Mouse (Mus musculus): ENCODE results near the gene 9130409I23Rik. TPM values are rescaled to one million over a fixed set of nuclear protein-coding genes. Genes with fewer than 3 reads are reported as not detected.
A peak's percentile ranks its signal among the peaks of the same experiment; 100 is the strongest.

9130409I23Rik gene
- polyA plus RNA-seq, 1 experiment from 2014 or later = 0.03 TPM

DNA sequence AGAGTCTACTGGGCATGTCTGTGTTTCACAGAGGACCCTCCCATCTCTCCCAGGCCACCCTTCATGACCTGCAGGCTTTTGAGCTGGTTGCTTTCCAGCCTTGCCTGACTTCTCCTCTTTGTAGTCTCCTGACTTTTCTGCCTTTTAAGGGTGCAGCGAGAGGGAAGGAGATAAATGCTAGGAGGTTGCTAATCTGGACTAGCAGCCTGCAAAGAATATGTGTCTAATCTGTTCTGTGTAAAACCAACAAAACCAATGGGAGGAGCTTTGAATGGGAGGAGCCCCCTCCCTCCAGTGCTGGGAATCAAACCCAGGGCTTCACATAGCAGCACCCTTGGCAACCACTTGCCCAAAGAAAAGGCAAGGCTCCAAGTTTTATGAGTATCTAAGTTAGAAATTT, 17.3 kb downstream of the 9130409I23Rik start:
- DNase-seq (ENCODE audit: low read depth, low spot score) = no peak
- ATAC-seq = no peak
- POLR2A ChIA-PET = no interaction called here
- CTCF ChIA-PET = interaction anchor here (0.7 kb wide), 1 partner anchor 11 kb away, joined by 3 read pairs; no protein-coding TSS in a partner anchor
- in situ Hi-C loops (cut with MboI; ENCODE audit: low pct_unique_long_range_greater_than_20kb) = no loop called here
- peaks cover 6% of the 10 kb centered on the region for H3K27me3 ChIP-seq
- no peak for TF ChIP-seq CTCF (IDR thresholded peaks at IDR 0.05)

DNA sequence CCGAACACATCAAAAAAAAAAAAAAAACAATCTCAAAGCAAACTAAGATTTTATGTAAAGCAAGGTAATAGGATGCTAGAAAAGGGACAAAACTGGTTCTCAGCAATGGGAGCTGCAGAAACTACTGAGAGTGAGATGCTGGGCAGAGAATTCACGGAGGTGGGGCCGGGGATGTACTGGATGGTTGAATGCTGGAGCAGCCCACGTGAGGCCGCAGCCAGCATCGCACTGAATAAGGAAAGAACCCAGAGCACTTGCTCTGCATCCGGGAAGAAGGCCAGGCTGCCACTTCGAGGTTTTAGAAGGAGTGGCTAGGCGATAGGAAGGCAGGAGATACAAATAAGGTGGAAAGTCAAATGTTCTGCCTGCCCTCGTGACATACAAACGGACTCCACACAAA, 18.6 kb downstream of the 9130409I23Rik start:
- in situ Hi-C loops (cut with MboI; ENCODE audit: low pct_unique_long_range_greater_than_20kb) = no loop called here
- peak; percentile 54 for ATAC-seq
- ChIA-PET CTCF (no interaction called here), POLR2A (interaction anchor here (0.5 kb wide), 1 partner anchor 12 kb away, joined by 5 read pairs; no protein-coding TSS in a partner anchor)
- no peak for TF ChIP-seq CTCF (IDR thresholded peaks at IDR 0.05)
- peaks cover 11% of the 10 kb centered on the region for H3K27me3 ChIP-seq
- peak; percentile 15 for DNase-seq (ENCODE audit: low read depth, low spot score)

DNA sequence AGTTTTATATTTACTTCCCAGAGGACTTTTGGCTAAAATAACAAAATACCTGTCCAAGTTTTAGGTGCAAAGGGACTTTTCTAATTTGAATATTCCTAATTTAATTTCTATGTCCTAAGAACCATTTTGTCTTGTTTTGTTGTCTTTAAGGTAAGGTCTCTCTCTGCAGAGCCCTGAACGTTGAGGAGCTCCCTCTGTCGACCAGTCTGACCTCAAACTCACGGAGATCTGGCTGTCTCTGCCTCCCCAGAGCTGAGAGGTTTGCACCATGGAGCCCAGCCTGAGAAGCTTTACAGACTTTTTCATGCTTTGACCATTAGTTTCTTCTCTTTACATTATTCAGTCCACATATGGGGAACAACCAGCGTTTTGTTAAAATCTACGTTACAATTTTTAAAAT, 22.0 kb downstream of the 9130409I23Rik start:
- H3K27me3 ChIP-seq = peaks cover 36% of the 10 kb centered on the region
- ATAC-seq (no peak), DNase-seq (ENCODE audit: low read depth, low spot score) (no peak)
- in situ Hi-C loops (cut with MboI; ENCODE audit: low pct_unique_long_range_greater_than_20kb) = no loop called here
- ChIA-PET CTCF (interaction anchor here (1.2 to 1.8 kb wide), 2 partner anchors 23 to 86 kb away, joined by 3 read pairs; no protein-coding TSS in a partner anchor), POLR2A (no interaction called here)
- TF ChIP-seq CTCF (IDR thresholded peaks at IDR 0.05) = no peak

DNA sequence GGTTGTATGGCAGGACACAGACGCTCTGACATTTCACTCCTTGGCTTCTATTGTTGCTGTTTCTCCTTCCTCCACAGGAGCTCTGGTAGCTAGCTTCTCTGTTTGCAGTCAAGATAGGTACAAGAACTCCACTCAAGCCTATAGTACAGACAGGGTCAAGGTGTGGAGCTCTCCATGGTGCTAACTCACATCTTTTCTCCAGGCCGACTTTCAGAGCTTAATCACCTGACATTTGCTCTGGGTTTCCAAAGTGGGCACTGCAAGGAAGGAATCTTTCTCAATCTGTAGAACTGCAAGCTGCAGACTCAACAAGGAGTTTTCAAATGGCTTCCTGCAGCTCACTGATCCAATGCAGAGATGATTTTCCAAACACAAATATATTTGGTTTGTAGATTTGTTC, 33.0 kb downstream of the 9130409I23Rik start:
- in situ Hi-C loops (cut with MboI; ENCODE audit: low pct_unique_long_range_greater_than_20kb) = no loop called here
- ATAC-seq = no peak
- CTCF ChIA-PET = interaction anchor here (1.5 kb wide), 1 partner anchor 44 kb away, joined by 5 read pairs; no protein-coding TSS in a partner anchor
- DNase-seq (ENCODE audit: low read depth, low spot score) = no peak
- POLR2A ChIA-PET = no interaction called here
- peaks cover 9% of the 10 kb centered on the region for H3K27me3 ChIP-seq
- TF ChIP-seq CTCF (IDR thresholded peaks at IDR 0.05) = no peak

DNA sequence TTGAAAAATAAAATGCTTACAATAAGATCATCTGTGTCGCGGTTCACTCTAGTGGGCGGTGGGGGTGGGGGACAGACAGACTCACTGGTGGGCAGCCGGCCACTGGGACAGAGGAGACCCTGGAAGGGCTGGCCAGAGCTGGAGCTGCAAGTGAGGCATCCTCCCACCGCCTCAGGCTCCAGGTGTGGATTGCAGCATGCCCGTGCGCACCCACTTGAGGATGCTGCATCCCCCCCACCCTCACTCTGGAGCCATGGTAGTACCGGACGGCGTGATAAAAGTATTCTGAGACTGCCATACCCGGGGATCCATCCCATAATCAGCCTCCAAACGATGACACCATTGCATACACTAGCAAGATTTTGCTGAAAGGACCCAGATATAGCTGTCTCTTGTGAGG, 39.0 kb downstream of the 9130409I23Rik start:
- DNase-seq (ENCODE audit: low read depth, low spot score) = no peak
- in situ Hi-C loops (cut with MboI; ENCODE audit: low pct_unique_long_range_greater_than_20kb) = no loop called here
- H3K27me3 ChIP-seq = no peaks in the 10 kb centered on the region
- CTCF ChIA-PET = no interaction called here
- no peak for ATAC-seq
- POLR2A ChIA-PET = interaction anchor here (1.2 kb wide), 1 partner anchor 13 kb away, joined by 3 read pairs; no protein-coding TSS in a partner anchor
- no peak for TF ChIP-seq CTCF (IDR thresholded peaks at IDR 0.05)

Other genes starting within 250 kb of the 9130409I23Rik start
- gene H3f3a, start 237.3 kb upstream of the 9130409I23Rik start, polyA plus RNA-seq (2021) = 683 TPM
- 29.0 TPM for gene Sde2, start 200.1 kb upstream of the 9130409I23Rik start, polyA plus RNA-seq (2021)
- gene Lefty2, start 158.1 kb upstream of the 9130409I23Rik start, polyA plus RNA-seq (2021) = 0.04 TPM
- 62.2 TPM for gene Pycr2, start 146.9 kb upstream of the 9130409I23Rik start, polyA plus RNA-seq (2021)
- gene Lefty1, start 116.2 kb upstream of the 9130409I23Rik start, polyA plus RNA-seq (2021) = 0.06 TPM
- 39.3 TPM for gene Tmem63a, start 108.9 kb upstream of the 9130409I23Rik start, polyA plus RNA-seq (2021)
- 10.9 TPM for gene Ephx1, start 30.3 kb upstream of the 9130409I23Rik start, polyA plus RNA-seq (2021)
- 23.1 TPM for gene Nvl, start 93.0 kb downstream of the 9130409I23Rik start, polyA plus RNA-seq (2021)
- 144 TPM for gene Cnih4, start 93.5 kb downstream of the 9130409I23Rik start, polyA plus RNA-seq (2021)
- 128 TPM for gene Wdr26, start 160.8 kb downstream of the 9130409I23Rik start, polyA plus RNA-seq (2021)